Mouse (Mus musculus) limb, embryonic 11.5 days (tissue): ENCODE results near the gene Pkp4. TPM values are rescaled to one million over a fixed set of nuclear protein-coding genes. Genes with fewer than 3 reads are reported as not detected.

Experiments
- ATAC-seq: fragments of 200-750 bp; cut with Nextera tagmentation; 2 replicates; pipeline ENCODE4 v1.8.0; 2017; ENCODE audit warnings: low read depth; ENCODE audit not compliant: insufficient number of reproducible peaks, low FRiP score, low TSS enrichment
- DNase-seq: peaks from one replicate; pipeline ENCODE4 v3.0.0-alpha.2; 2015; ENCODE audit warnings: low spot score
- H3K27ac ChIP-seq: fragments of 300-500 bp; sonication (generic); replicated peaks from 2 replicates; pipeline ENCODE4 v1.5.1; 2014; ENCODE audit warnings: low read depth, mild to moderate bottlenecking, low read length
- H3K27me3 ChIP-seq: fragments of 300-500 bp; sonication (generic); 2 replicates; pipeline ENCODE4 v1.6.1; 2014; ENCODE audit warnings: mild to moderate bottlenecking, low read length, mixed read lengths; ENCODE audit not compliant: control insufficient read depth, insufficient read depth
- H3K36me3 ChIP-seq: fragments of 300-500 bp; sonication (generic); 2 replicates; pipeline ENCODE4 v1.6.1; 2014; ENCODE audit warnings: mild to moderate bottlenecking, low read length, moderate library complexity, mixed read lengths; ENCODE audit not compliant: control insufficient read depth, insufficient read depth
- H3K4me1 ChIP-seq: fragments of 300-500 bp; sonication (generic); 2 replicates; pipeline ENCODE4 v1.6.1; 2014; ENCODE audit warnings: low read length, mixed read lengths; ENCODE audit not compliant: control insufficient read depth, insufficient read depth
- H3K4me2 ChIP-seq: fragments of 300-500 bp; sonication (generic); 2 replicates; pipeline ENCODE4 v1.6.1; 2014; ENCODE audit warnings: low read depth, mild to moderate bottlenecking, moderate library complexity; ENCODE audit not compliant: severe bottlenecking
- H3K4me3 ChIP-seq: fragments of 300-500 bp; sonication (generic); 2 replicates; pipeline ENCODE4 v1.5.1; 2014; ENCODE audit warnings: low read depth, low read length
- H3K9ac ChIP-seq: fragments of 300-500 bp; sonication (generic); 2 replicates; pipeline ENCODE4 v1.6.1; 2014; ENCODE audit warnings: mild to moderate bottlenecking, low read length
- H3K9me3 ChIP-seq: fragments of 300-500 bp; sonication (generic); 2 replicates; pipeline ENCODE4 v1.6.1; 2016; ENCODE audit warnings: low read length; ENCODE audit not compliant: control insufficient read depth
- WGBS: fragments of 180-500 bp; shearing (Covaris S2); extraction: QIAGEN DNeasy Blood & Tissue Kit; methylation state at CpG from one replicate; pipeline ENCODE4 v1.1.7; 2014; 5-methylcytosine and 5-hydroxymethylcytosine counted together
- polyA plus RNA-seq: library from polyadenylated mRNA; unstranded; fragments of >200 nt; fragmentation: Nextera tagmentation; extraction: Ambion mirVana; gene quantifications from 2 replicates; pipeline ENCODE4 v1.2.1, GENCODE M21; 2014

Gene Pkp4
- polyA plus RNA-seq, 1 experiment from 2014 or later = 18.8 TPM

GRCm38 (mm10) chr2:59212846-59213245 is 52.2 kb downstream of the Pkp4 start:
- Histone ChIP-seq H3K4me2 (no peak overlapping the region), H3K4me1 (no peaks in the 10 kb centered on the region), H3K27me3 (no peaks in the 10 kb centered on the region), H3K4me3 (no peak overlapping the region), H3K36me3 (no peaks in the 10 kb centered on the region), H3K9ac (no peak overlapping the region), H3K9me3 (no peaks in the 10 kb centered on the region), H3K27ac (no peak overlapping the region)
- no peak for ATAC-seq
- no peak for DNase-seq
- WGBS = 95% methylated on average over 1 of the region's 1 CpGs

- H3K4me2 ChIP-seq = no peak overlapping the region
- H3K4me3 ChIP-seq = no peak overlapping the region
- no peaks in the 10 kb centered on the region for H3K9me3 ChIP-seq
- no peaks in the 10 kb centered on the region for H3K36me3 ChIP-seq
- H3K27ac ChIP-seq = no peak overlapping the region
- H3K27me3 ChIP-seq = no peaks in the 10 kb centered on the region
- H3K4me1 ChIP-seq = no peaks in the 10 kb centered on the region
- DNase-seq = no peak
- no peak for ATAC-seq
- WGBS = 91% methylated on average over 6 of the region's 6 CpGs
- H3K9ac ChIP-seq = no peak overlapping the region
Observed at GRCm38 (mm10) chr2:59217931-59218330, 57.3 kb downstream of the Pkp4 start.

GRCm38 (mm10) chr2:59219997-59220789 is 59.5 kb downstream of the Pkp4 start:
- Histone ChIP-seq H3K4me1 (no peaks in the 10 kb centered on the region), H3K4me2 (no peak overlapping the region), H3K9ac (no peak overlapping the region), H3K4me3 (no peak overlapping the region), H3K9me3 (no peaks in the 10 kb centered on the region), H3K27me3 (no peaks in the 10 kb centered on the region), H3K36me3 (no peaks in the 10 kb centered on the region), H3K27ac (no peak overlapping the region)
- no peak for ATAC-seq
- DNase-seq = no peak
- WGBS = 56% methylated on average over 9 of the region's 9 CpGs

- ATAC-seq = no peak
- Histone ChIP-seq H3K27ac (no peak overlapping the region), H3K4me3 (no peak overlapping the region), H3K4me1 (no peaks in the 10 kb centered on the region), H3K4me2 (no peak overlapping the region), H3K36me3 (no peaks in the 10 kb centered on the region), H3K9ac (no peak overlapping the region), H3K9me3 (no peaks in the 10 kb centered on the region), H3K27me3 (no peaks in the 10 kb centered on the region)
- DNase-seq = no peak
- WGBS = 90% methylated on average over 4 of the region's 4 CpGs
Observed at GRCm38 (mm10) chr2:59226383-59226782, 65.7 kb downstream of the Pkp4 start.

- H3K9me3 ChIP-seq = no peaks in the 10 kb centered on the region
- H3K4me1 ChIP-seq = no peaks in the 10 kb centered on the region
- no peak overlapping the region for H3K4me3 ChIP-seq
- no peak for ATAC-seq
- H3K4me2 ChIP-seq = no peak overlapping the region
- H3K27ac ChIP-seq = no peak overlapping the region
- WGBS = 97% methylated on average over 3 of the region's 3 CpGs
- no peaks in the 10 kb centered on the region for H3K27me3 ChIP-seq
- H3K9ac ChIP-seq = no peak overlapping the region
- no peak for DNase-seq
- no peaks in the 10 kb centered on the region for H3K36me3 ChIP-seq
Observed at GRCm38 (mm10) chr2:59227011-59227410, 66.4 kb downstream of the Pkp4 start.

GRCm38 (mm10) chr2:59227508-59228263 is 67.0 kb downstream of the Pkp4 start:
- H3K4me1 ChIP-seq = no peaks in the 10 kb centered on the region
- ATAC-seq (no peak), DNase-seq (no peak)
- no peaks in the 10 kb centered on the region for H3K27me3 ChIP-seq
- WGBS = 90% methylated on average over 8 of the region's 8 CpGs
- no peak overlapping the region for H3K4me2 ChIP-seq
- H3K27ac ChIP-seq = no peak overlapping the region
- H3K9me3 ChIP-seq = no peaks in the 10 kb centered on the region
- H3K4me3 ChIP-seq = no peak overlapping the region
- H3K36me3 ChIP-seq = no peaks in the 10 kb centered on the region
- no peak overlapping the region for H3K9ac ChIP-seq

- Histone ChIP-seq H3K36me3 (no peaks in the 10 kb centered on the region), H3K27me3 (no peaks in the 10 kb centered on the region), H3K4me1 (no peaks in the 10 kb centered on the region), H3K4me3 (no peak overlapping the region), H3K9me3 (no peaks in the 10 kb centered on the region), H3K4me2 (no peak overlapping the region), H3K27ac (no peak overlapping the region), H3K9ac (no peak overlapping the region)
- ATAC-seq = no peak
- WGBS = 91% methylated on average over 11 of the region's 11 CpGs
- DNase-seq = no peak
Observed at GRCm38 (mm10) chr2:59229250-59229895, 68.7 kb downstream of the Pkp4 start.

- no peak overlapping the region for H3K9ac ChIP-seq
- no peaks in the 10 kb centered on the region for H3K4me1 ChIP-seq
- no peak overlapping the region for H3K27ac ChIP-seq
- WGBS = 68% methylated on average over 9 of the region's 9 CpGs
- H3K4me2 ChIP-seq = no peak overlapping the region
- H3K27me3 ChIP-seq = no peaks in the 10 kb centered on the region
- H3K9me3 ChIP-seq = no peaks in the 10 kb centered on the region
- ATAC-seq (no peak), DNase-seq (no peak)
- no peak overlapping the region for H3K4me3 ChIP-seq
- H3K36me3 ChIP-seq = no peaks in the 10 kb centered on the region
Observed at GRCm38 (mm10) chr2:59230656-59231055, 70.0 kb downstream of the Pkp4 start.
